Mouse (Mus musculus): Measurements from ENCODE around the gene Mag. TPM values are rescaled to one million over a fixed set of nuclear protein-coding genes. Genes with fewer than 3 reads are reported as not detected.

Gene Mag
- not detected for polyA plus RNA-seq (2021)

GRCm38 (mm10) chr7:30914732-30915131 lies at the start of gene Mag:
TSS of gene Mag (minus strand) at chr7:30914873.
- POLR2A ChIA-PET, result no interaction called here
- in situ Hi-C loops (cut with MboI; ENCODE audit: low pct_unique_long_range_greater_than_20kb), result no loop called here
- TF ChIP-seq CTCF (IDR thresholded peaks at IDR 0.05), result no peak
- no peak for ATAC-seq
- CTCF ChIA-PET, result no interaction called here
- no peak for DNase-seq (ENCODE audit: low read depth, low spot score)
- H3K27me3 ChIP-seq, result peaks cover 23% of the 10 kb centered on the region

GRCm38 (mm10) chr7:30964366-30964765 lies 49.7 kb upstream of the Mag start:
- POLR2A ChIA-PET, result no interaction called here
- H3K27me3 ChIP-seq, result no peaks in the 10 kb centered on the region
- in situ Hi-C loops (cut with MboI; ENCODE audit: low pct_unique_long_range_greater_than_20kb), result no loop called here
- ATAC-seq (no peak), DNase-seq (ENCODE audit: low read depth, low spot score) (no peak)
- no peak for TF ChIP-seq CTCF (IDR thresholded peaks at IDR 0.05)
- CTCF ChIA-PET, result no interaction called here

GRCm38 (mm10) chr7:30962862-30963261 lies 48.2 kb upstream of the Mag start:
- CTCF ChIA-PET, result no interaction called here

GRCm38 (mm10) chr7:30959786-30960349 lies 45.2 kb upstream of the Mag start:
- DNase-seq (ENCODE audit: low read depth, low spot score), result no peak
- CTCF ChIA-PET, result no interaction called here
- no peaks in the 10 kb centered on the region for H3K27me3 ChIP-seq
- POLR2A ChIA-PET, result no interaction called here
- no peak for ATAC-seq
- in situ Hi-C loops (cut with MboI; ENCODE audit: low pct_unique_long_range_greater_than_20kb), result no loop called here
- TF ChIP-seq CTCF (IDR thresholded peaks at IDR 0.05), result no peak

More at GRCm38 (mm10) chr7:30962862-30963261, 48.2 kb upstream of the Mag start:
- ATAC-seq (no peak), DNase-seq (ENCODE audit: low read depth, low spot score) (no peak)
- POLR2A ChIA-PET, result no interaction called here
- no peaks in the 10 kb centered on the region for H3K27me3 ChIP-seq
- no peak for TF ChIP-seq CTCF (IDR thresholded peaks at IDR 0.05)
- in situ Hi-C loops (cut with MboI; ENCODE audit: low pct_unique_long_range_greater_than_20kb), result no loop called here

GRCm38 (mm10) chr7:30958866-30959487 lies 44.3 kb upstream of the Mag start:
- ATAC-seq, result no peak
- in situ Hi-C loops (cut with MboI; ENCODE audit: low pct_unique_long_range_greater_than_20kb), result no loop called here
- DNase-seq (ENCODE audit: low read depth, low spot score), result no peak
- H3K27me3 ChIP-seq, result no peaks in the 10 kb centered on the region
- ChIA-PET CTCF (no interaction called here), POLR2A (no interaction called here)
- TF ChIP-seq CTCF (IDR thresholded peaks at IDR 0.05), result no peak

GRCm38 (mm10) chr7:30958109-30958865 lies 43.6 kb upstream of the Mag start:
- in situ Hi-C loops (cut with MboI; ENCODE audit: low pct_unique_long_range_greater_than_20kb), result no loop called here
- ChIA-PET POLR2A (no interaction called here), CTCF (no interaction called here)
- DNase-seq (ENCODE audit: low read depth, low spot score) (no peak), ATAC-seq (no peak)
- TF ChIP-seq CTCF (IDR thresholded peaks at IDR 0.05), result no peak
- no peaks in the 10 kb centered on the region for H3K27me3 ChIP-seq

GRCm38 (mm10) chr7:30957367-30957783 lies 42.7 kb upstream of the Mag start:
- TF ChIP-seq CTCF (IDR thresholded peaks at IDR 0.05), result no peak
- in situ Hi-C loops (cut with MboI; ENCODE audit: low pct_unique_long_range_greater_than_20kb), result no loop called here
- ChIA-PET CTCF (no interaction called here), POLR2A (interaction anchor here (0.6 to 1.0 kb wide), 5 partner anchors 8 to 1934 kb away, joined by 3 to 6 read pairs (median 3); no protein-coding TSS in a partner anchor)
- no peaks in the 10 kb centered on the region for H3K27me3 ChIP-seq
- DNase-seq (ENCODE audit: low read depth, low spot score) (no peak), ATAC-seq (peak; percentile 19)

- ATAC-seq (peak; percentile 42), DNase-seq (ENCODE audit: low read depth, low spot score) (no peak)
- in situ Hi-C loops (cut with MboI; ENCODE audit: low pct_unique_long_range_greater_than_20kb), result no loop called here
- H3K27me3 ChIP-seq, result no peaks in the 10 kb centered on the region
- CTCF ChIA-PET, result no interaction called here
- POLR2A ChIA-PET, result interaction anchor here (0.6 to 1.0 kb wide), 8 partner anchors 9 to 1933 kb away, joined by 3 to 6 read pairs (median 4); partner anchors contain the start of gene Lsr
- TF ChIP-seq CTCF (IDR thresholded peaks at IDR 0.05), result no peak
These were observed 42.2 kb upstream of the Mag start, which contains the start of gene Usf2 for GRCm38 (mm10) chr7:30956756-30957366. TSS of gene Usf2 (minus strand) at chr7:30956803.

GRCm38 (mm10) chr7:30956357-30956751 lies 41.7 kb upstream of the Mag start:
- ATAC-seq (peak; percentile 2), DNase-seq (ENCODE audit: low read depth, low spot score) (no peak)
- POLR2A ChIA-PET, result interaction anchor here (0.6 to 1.0 kb wide), 5 partner anchors 11 to 360 kb away, joined by 3 to 6 read pairs (median 4); partner anchors contain the start of gene Lsr
- TF ChIP-seq CTCF (IDR thresholded peaks at IDR 0.05), result no peak
- no peaks in the 10 kb centered on the region for H3K27me3 ChIP-seq
- CTCF ChIA-PET, result interaction anchor here (0.6 kb wide), 1 partner anchor 9 kb away, joined by 3 read pairs; no protein-coding TSS in a partner anchor
- in situ Hi-C loops (cut with MboI; ENCODE audit: low pct_unique_long_range_greater_than_20kb), result no loop called here

- in situ Hi-C loops (cut with MboI; ENCODE audit: low pct_unique_long_range_greater_than_20kb), result no loop called here
- DNase-seq (ENCODE audit: low read depth, low spot score), result no peak
- no peak for TF ChIP-seq CTCF (IDR thresholded peaks at IDR 0.05)
- no peaks in the 10 kb centered on the region for H3K27me3 ChIP-seq
- CTCF ChIA-PET, result interaction anchor here (0.6 to 1.2 kb wide), 3 partner anchors 8 to 112 kb away, joined by 3 read pairs; no protein-coding TSS in a partner anchor
- ATAC-seq, result peak; percentile 81
- POLR2A ChIA-PET, result interaction anchor here (0.9 kb wide), 1 partner anchor 10 kb away, joined by 3 read pairs; no protein-coding TSS in a partner anchor
These were observed 41.1 kb upstream of the Mag start for GRCm38 (mm10) chr7:30955584-30956356.

Measured in Patski (cell line).